Mouse (Mus musculus) thymus, adult 2 months (tissue): Measurements from ENCODE around the gene Auts2. TPM values are rescaled to one million over a fixed set of nuclear protein-coding genes. Genes with fewer than 3 reads are reported as not detected.

Source experiments
- DNase-seq: peaks from one replicate; pipeline ENCODE4 v3.0.0; 2021
- H3K27ac ChIP-seq: fragments of 200-500 bp; 2 replicates; pipeline ENCODE4 v1.5.1; 2012; ENCODE audit warnings: low read length, control low read depth; ENCODE audit not compliant: control insufficient read depth, insufficient read depth
- H3K27me3 ChIP-seq: fragments of 200-500 bp; 2 replicates; pipeline ENCODE4 v1.6.1; 2012; ENCODE audit warnings: mild to moderate bottlenecking, low read length, moderate library complexity, mixed read lengths; ENCODE audit not compliant: control insufficient read depth, insufficient read depth
- H3K36me3 ChIP-seq: fragments of 200-500 bp; 2 replicates; pipeline ENCODE4 v1.6.1; 2012; ENCODE audit warnings: mild to moderate bottlenecking, low read length, moderate library complexity; ENCODE audit not compliant: control insufficient read depth, insufficient read depth
- H3K4me1 ChIP-seq: fragments of 200-500 bp; replicated peaks from 2 replicates; pipeline ENCODE4 v1.6.1; 2012; ENCODE audit warnings: low read length; ENCODE audit not compliant: control insufficient read depth, insufficient read depth
- H3K4me3 ChIP-seq: fragments of 200-500 bp; 2 replicates; pipeline ENCODE4 v1.5.1; 2012; ENCODE audit warnings: mild to moderate bottlenecking, low read length, control low read depth, moderate library complexity; ENCODE audit not compliant: control insufficient read depth, insufficient read depth
- CTCF ChIP-seq: fragments of 200-500 bp; IDR thresholded peaks from 2 replicates; pipeline ENCODE4 v1.5.1; 2012; ENCODE audit warnings: mild to moderate bottlenecking, control low read depth, low read length, moderate library complexity, borderline replicate concordance; ENCODE audit not compliant: control insufficient read depth, poor library complexity, insufficient read depth; ENCODE audit errors: extremely low read depth
- POLR2A ChIP-seq: fragments of 200-500 bp; IDR thresholded peaks from 2 replicates; pipeline ENCODE4 v1.6.1; 2012; ENCODE audit warnings: mild to moderate bottlenecking, low read length, control low read depth, moderate library complexity; ENCODE audit not compliant: control insufficient read depth, poor library complexity, insufficient read depth; ENCODE audit errors: extremely low read depth
- whole genome bisulfite sequencing: fragments of 180-500 bp; shearing (Covaris S2); methylation state at CpG from one replicate; pipeline ENCODE4 v1.1.7; 2018; 5-methylcytosine and 5-hydroxymethylcytosine counted together
- polyA plus RNA-seq: library from polyadenylated mRNA; depleted of rRNA; stranded (reverse); fragments of >200 nt; gene quantifications from 2 replicates; pipeline ENCODE4 v1.2.3, GENCODE M21; 2012

The Auts2 gene
- polyA plus RNA-seq, 1 experiment: 4.9 TPM

DNA sequence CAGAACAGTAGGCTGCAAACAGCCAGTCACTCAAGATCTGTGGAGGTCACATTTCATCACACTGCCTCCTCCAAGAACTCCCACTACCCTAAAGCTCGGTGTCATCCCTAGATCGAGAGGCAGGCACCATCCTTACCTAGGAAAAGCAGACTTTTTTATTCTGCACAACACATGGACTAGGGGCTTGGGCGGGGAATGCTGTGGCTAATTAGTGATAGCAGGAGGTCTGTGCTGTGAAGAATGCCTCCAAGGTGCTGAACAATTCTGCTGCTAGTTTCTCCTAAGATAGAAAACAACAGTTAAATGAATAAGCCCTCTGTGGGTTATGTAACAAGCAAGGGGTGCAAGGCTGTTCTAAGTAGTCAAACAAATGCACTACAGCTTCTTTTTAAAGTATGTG is 717.7 kb downstream of the Auts2 start:
- TF ChIP-seq CTCF: no peak
- TF ChIP-seq POLR2A: no peak
- no peak for DNase-seq
- H3K27me3 ChIP-seq: no peaks in the 10 kb centered on the region
- WGBS: 89% methylated on average over 3 of the region's 3 CpGs
- no peak overlapping the region for H3K27ac ChIP-seq
- H3K4me3 ChIP-seq: no peak overlapping the region
- no peaks in the 10 kb centered on the region for H3K4me1 ChIP-seq
- H3K36me3 ChIP-seq: no peaks in the 10 kb centered on the region

DNA sequence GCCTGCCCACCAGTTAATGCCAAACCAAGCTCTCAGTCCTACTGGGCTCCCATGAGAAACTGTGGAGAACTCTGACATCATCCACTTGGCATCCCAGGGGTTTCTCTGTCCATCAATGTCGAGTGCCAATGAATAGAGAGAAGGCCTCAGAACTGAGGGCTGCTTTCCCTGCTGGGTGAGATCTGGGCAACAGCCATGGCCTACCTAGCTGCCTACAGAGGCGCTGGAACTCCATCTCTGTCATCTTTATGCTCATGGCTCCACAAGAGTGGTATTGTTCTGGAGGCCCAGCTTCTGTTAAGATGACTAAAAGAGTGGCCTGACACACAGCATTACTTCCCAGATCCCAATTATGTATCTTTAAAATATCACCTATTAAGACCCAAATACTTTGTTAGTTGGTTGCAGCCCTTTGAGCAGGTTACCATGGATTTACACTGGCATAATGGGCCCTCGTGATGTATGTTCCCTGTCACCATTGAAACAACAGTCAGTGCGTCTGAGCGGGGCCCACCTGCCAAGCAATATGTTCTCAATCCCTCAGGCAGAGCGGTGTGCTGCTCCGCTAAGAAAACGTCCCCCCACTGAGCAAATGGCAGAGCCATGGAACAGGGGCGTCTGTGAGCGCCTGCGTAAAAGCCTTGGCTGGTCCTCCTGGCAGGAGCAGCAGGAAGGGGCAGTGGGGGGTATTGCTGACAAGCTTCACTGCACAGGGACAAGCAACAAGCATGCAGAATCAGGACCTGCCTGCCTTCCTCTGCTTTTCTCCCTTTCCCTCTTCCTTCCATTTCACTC is 718.8 kb downstream of the Auts2 start:
- 90% methylated on average over 11 of the region's 11 CpGs for WGBS
- H3K27me3 ChIP-seq: no peaks in the 10 kb centered on the region
- TF ChIP-seq POLR2A (no peak), CTCF (no peak)
- no peak for DNase-seq
- H3K4me3 ChIP-seq: no peak overlapping the region
- no peaks in the 10 kb centered on the region for H3K36me3 ChIP-seq
- H3K4me1 ChIP-seq: no peaks in the 10 kb centered on the region
- H3K27ac ChIP-seq: no peak overlapping the region

DNA sequence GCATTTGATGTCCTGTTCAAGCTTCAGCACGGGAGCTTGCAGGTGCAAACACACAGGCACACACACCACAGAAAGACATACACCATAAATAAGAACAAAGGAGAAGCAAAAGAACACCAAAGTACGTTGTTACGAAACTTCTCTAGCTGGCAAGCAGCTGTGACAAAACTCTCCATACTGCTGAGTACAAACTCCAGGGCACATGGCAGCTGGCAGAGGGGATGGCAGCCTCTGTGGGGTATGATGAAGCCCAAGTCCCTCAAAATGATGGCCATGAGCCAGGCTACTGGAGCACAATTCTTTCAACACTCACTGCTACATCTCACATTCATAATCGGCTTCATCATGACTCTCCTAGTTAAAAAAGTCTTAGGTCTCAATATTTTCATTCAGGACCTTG is 721.7 kb downstream of the Auts2 start:
- no peaks in the 10 kb centered on the region for H3K4me1 ChIP-seq
- no peaks in the 10 kb centered on the region for H3K27me3 ChIP-seq
- 62% methylated on average over 4 of the region's 4 CpGs for WGBS
- TF ChIP-seq POLR2A (no peak), CTCF (no peak)
- H3K27ac ChIP-seq: no peak overlapping the region
- no peak overlapping the region for H3K4me3 ChIP-seq
- H3K36me3 ChIP-seq: no peaks in the 10 kb centered on the region
- DNase-seq: no peak

DNA sequence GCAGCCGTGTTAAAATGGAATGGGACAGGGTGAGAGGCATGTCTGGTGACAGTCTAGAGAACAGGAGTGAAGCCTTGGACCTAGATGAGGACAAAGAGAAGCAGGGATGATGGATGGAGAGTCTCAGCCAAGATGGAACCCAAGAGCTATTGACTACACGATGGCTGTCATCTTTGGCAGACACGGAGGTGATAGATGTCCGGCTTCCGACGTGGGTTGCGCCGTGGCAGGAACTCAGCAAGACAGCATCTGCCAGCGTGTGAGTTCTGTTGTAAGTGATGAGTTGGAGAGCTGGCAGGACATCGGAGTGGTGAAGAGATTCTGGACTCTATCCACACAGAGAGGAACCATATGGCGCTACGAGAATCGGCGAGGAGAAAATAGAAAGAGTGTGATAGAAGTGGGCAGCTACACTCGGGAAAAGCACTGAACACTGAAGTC is 723.9 kb downstream of the Auts2 start:
- no peak overlapping the region for H3K4me3 ChIP-seq
- DNase-seq: no peak
- no peaks in the 10 kb centered on the region for H3K4me1 ChIP-seq
- H3K27ac ChIP-seq: no peak overlapping the region
- H3K27me3 ChIP-seq: no peaks in the 10 kb centered on the region
- TF ChIP-seq POLR2A (no peak), CTCF (no peak)
- no peaks in the 10 kb centered on the region for H3K36me3 ChIP-seq
- 97% methylated on average over 15 of the region's 15 CpGs for WGBS

DNA sequence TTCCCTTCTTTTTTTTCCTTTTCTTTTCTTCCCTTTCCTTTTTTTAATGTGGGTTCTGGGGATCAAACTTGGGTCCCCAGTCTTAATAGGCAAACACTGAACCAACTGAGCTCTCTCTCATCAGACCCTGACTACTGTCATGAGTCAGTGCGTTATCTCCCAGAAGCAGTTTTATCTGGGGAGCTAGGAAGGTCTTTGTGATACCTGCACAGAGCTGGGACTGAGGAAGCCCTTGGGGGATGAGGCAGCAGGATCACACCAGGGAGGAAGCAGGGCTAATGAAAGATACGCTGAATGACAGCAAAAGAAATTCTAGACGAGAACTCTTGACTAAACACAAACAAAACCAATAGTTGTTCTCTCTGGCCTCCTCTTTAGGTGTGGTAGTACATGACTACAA is 727.6 kb downstream of the Auts2 start:
- Histone ChIP-seq H3K36me3 (no peaks in the 10 kb centered on the region), H3K27me3 (no peaks in the 10 kb centered on the region), H3K4me3 (no peak overlapping the region), H3K27ac (no peak overlapping the region), H3K4me1 (no peaks in the 10 kb centered on the region)
- DNase-seq: no peak
- no peak for TF ChIP-seq CTCF
- no peak for TF ChIP-seq POLR2A
- 93% methylated on average over 3 of the region's 3 CpGs for WGBS

DNA sequence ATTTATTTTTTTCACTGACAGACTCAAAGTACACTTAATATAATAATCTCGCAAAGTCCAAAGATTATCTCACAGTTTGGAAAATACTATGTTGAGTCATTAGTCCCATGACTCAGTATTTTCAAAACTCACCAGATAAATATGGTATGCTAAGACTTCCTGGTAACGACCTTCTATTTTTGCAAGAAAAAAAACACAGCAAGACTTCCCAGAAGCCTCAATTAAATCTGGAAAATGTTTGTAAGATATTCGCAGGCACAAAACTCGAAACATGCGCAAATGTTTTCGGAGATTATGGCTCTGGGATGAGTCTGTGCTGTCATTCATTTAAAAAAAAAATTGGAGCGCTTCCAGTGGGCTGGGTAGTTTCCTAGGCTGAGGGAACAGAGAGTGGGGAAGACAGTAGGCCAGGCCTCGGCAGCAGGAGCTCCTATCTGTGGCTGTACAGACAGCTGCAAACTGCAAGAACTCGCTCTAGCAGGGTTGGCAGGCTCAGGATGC is 728.6 kb downstream of the Auts2 start:
- Histone ChIP-seq H3K4me3 (no peak overlapping the region), H3K27ac (no peak overlapping the region), H3K27me3 (no peaks in the 10 kb centered on the region), H3K4me1 (no peaks in the 10 kb centered on the region), H3K36me3 (no peaks in the 10 kb centered on the region)
- DNase-seq: no peak
- 74% methylated on average over 9 of the region's 9 CpGs for WGBS
- no peak for TF ChIP-seq CTCF
- TF ChIP-seq POLR2A: no peak

DNA sequence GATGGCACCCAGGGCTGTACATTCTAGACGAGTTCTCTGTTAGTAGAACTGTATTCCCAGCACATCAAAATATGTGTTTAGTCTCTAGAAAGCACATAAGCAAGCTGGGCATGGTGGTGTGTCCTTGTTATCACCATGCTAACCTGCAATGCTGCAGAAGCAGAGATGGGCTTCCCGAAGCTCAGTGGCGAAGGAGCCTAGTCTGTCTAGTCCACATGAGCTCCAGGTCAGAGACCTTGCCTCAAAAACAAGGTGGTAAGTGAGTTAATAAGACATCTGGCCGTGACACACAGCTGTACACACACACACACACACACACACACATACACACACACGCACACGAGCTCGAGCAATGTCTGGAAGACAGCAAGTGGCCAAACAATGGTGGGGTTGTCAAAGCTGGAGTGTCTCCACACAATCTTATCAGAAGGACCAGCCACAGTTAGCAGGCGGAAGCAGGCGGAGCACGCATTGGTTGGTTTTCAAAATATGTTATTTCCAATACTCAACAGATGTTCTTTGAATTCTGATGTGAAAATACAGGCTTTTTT is 729.1 kb downstream of the Auts2 start:
- Histone ChIP-seq H3K36me3 (no peaks in the 10 kb centered on the region), H3K27ac (no peak overlapping the region), H3K4me1 (no peaks in the 10 kb centered on the region), H3K27me3 (no peaks in the 10 kb centered on the region), H3K4me3 (no peak overlapping the region)
- no peak for DNase-seq
- TF ChIP-seq CTCF (no peak), POLR2A (no peak)
- 88% methylated on average over 10 of the region's 10 CpGs for WGBS
